13 mouse cellular contexts compared by ENCODE assay signal in the genomic region with DNA sequence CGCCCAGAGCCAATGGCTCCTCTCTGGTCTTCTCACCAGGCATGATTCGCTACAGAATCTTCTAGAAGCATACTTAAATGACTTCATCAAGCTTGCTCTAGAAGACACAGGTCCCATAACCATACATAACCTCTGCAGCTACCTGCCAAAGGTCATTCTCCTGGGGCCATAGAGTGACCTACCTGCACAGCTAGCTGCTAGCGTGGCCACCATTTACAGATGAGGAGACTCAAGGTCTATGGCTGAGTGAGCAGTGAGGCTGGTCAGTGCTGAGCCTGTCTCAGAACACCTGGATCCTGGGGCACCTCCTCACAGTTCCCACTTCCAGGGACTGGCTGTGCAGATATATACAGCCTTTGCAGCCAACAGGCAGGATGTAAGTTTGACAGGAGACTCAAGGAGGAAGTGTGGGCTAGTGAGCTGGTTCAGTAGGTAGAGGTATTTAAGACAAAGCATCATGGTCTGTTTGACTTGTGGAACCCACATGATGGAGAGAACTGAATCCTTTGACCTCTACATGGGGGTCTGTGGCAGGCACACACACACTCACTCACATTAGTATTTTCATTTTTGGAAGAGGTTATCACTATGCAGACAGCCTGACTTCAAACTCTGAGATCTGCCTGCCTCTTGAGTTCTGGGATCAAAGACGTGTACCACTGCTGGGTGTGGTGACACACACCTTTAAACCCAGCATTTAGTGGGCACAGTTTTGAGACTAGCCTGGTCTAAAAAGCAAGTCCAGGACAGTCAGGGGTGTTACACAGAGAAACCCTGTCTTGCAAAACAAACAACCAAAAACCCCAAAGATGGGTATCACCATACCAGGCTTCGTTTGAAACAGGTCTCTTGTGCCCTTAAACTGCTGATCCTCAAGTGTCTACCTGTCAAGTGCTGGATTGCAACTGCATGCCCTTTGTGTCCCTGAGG. TPM values are rescaled to one million over a fixed set of nuclear protein-coding genes. Genes with fewer than 3 reads are reported as not detected.
DNase-seq lines count a peak whose midpoint lies in the region; ATAC-seq and TF ChIP-seq lines count a peak whose summit lies in the region.
"Had no signal": no experiment of that assay in that cellular context is flagged by ENCODE, and none has a peak within 500 bp of the region (broad histone marks: within the 10 kb centered on the region; RNA-seq: fewer than 3 reads in every experiment).

No protein-coding gene starts in this region.

- H3K27ac ChIP-seq in left cerebral cortex, adult 2 months = peak overlapping the region; percentile 54

- ATAC-seq in monocyte, adult 5-6 weeks (replicated peaks; ENCODE audit: insufficient number of reproducible peaks, low FRiP score, low TSS enrichment, poor library complexity, severe bottlenecking) = no peak

- DNase-seq in adrenal gland, adult (ENCODE audit: inconsistent age in 2 of 2, low spot score in 1 of 2) = peak; percentile 11 to 42
- no peak for DNase-seq in adrenal gland, postnatal 36 days
- no peak for DNase-seq in left cerebral cortex, adult 2 months (ENCODE audit: extremely low spot score in 1 of 2, low spot score in 2 of 2)
- no peak for DNase-seq in left cerebral cortex, postnatal 36 days (ENCODE audit: low spot score in 2 of 2)
- DNase-seq in B cell, adult 2 months = peak; percentile 34 to 35
- DNase-seq in induced T-regulatory cell, adult 2 months (ENCODE audit: low read depth) = peak; percentile 59
- no peak for DNase-seq in right cerebral cortex, postnatal 4 days
- DNase-seq: cerebellum, postnatal 10 days; heart, postnatal 14 days; kidney, adult 9 months had no signal

- TF ChIP-seq CTCF in left cerebral cortex, adult 2 months (IDR thresholded peaks at IDR 0.05) = no peak

- no peak overlapping the region for H3K4me3 ChIP-seq in left cerebral cortex, adult 2 months
- H3K4me3 ChIP-seq: embryonic facial prominence, embryonic 15.5 days; lung, embryonic 15.5 days had no signal

- intact Hi-C loops in left cerebral cortex, adult 2 months (cut with DNase I) = loop anchor here (10.0 kb wide), 1 partner anchor 265 kb away; a partner anchor contains a TSS
- intact Hi-C loops in left cerebral cortex, postnatal 36 days (cut with DNase I) = loop anchor here (5.0 kb wide), 1 partner anchor 38 kb away; no protein-coding TSS in a partner anchor

RNA-seq across cellular contexts. Expression of a gene that starts 4.2 kb away (rescaled TPM):
- 1,000 to 10,000 TPM; 1,231 to 1,372 TPM for total RNA-seq in adrenal gland, postnatal 36 days (2021)
- 100 to 1,000 TPM; 421 to 444 TPM for total RNA-seq in left cerebral cortex, adult 2 months (2021)
- 100 to 1,000 TPM; 405 to 466 TPM for total RNA-seq in left cerebral cortex, postnatal 36 days (2021)
- 1,164 to 1,516 TPM (median 1,507 TPM) in 3 replicates for total RNA-seq in monocyte, adult 5-6 weeks (2017)

RNA-seq across cellular contexts. Expression of a gene that starts 8.5 kb away (rescaled TPM):
- total RNA-seq in adrenal gland, postnatal 36 days (2021) = 1,000 to 10,000 TPM; 1,621 to 1,757 TPM
- 100 to 1,000 TPM; 695 to 716 TPM for total RNA-seq in left cerebral cortex, adult 2 months (2021)
- total RNA-seq in left cerebral cortex, postnatal 36 days (2021) = 100 to 1,000 TPM; 614 to 796 TPM
- 2,771 to 4,251 TPM (median 4,236 TPM) in 3 replicates for total RNA-seq in monocyte, adult 5-6 weeks (2017)

RNA-seq across cellular contexts. Expression of a gene that starts 16.0 kb away (rescaled TPM):
- not detected for total RNA-seq in adrenal gland, postnatal 36 days (2021)
- total RNA-seq in left cerebral cortex, adult 2 months (2021) = not detected
- total RNA-seq in left cerebral cortex, postnatal 36 days (2021) = not detected
- total RNA-seq in monocyte, adult 5-6 weeks (2017) = 1.5 TPM in 1 of 3 replicates, not detected in the others

RNA-seq across cellular contexts. Expression of a gene that starts 16.2 kb away (rescaled TPM):
- total RNA-seq in adrenal gland, postnatal 36 days (2021) = 10 to 100 TPM; 15.3 to 25.5 TPM
- total RNA-seq in left cerebral cortex, adult 2 months (2021) = 1 to 10 TPM; 6.7 to 8.8 TPM
- total RNA-seq in left cerebral cortex, postnatal 36 days (2021) = 1 to 10 TPM; 3.7 to 6.1 TPM
- total RNA-seq in monocyte, adult 5-6 weeks (2017) = 35.3 to 62.4 TPM (median 36.7 TPM) in 3 replicates

RNA-seq across cellular contexts. Expression of a gene that starts 16.4 kb away (rescaled TPM):
- total RNA-seq in adrenal gland, postnatal 36 days (2021) = 100 to 1,000 TPM; 116 to 138 TPM
- total RNA-seq in left cerebral cortex, adult 2 months (2021) = 10 to 100 TPM; 16.7 to 23.4 TPM
- 10 to 100 TPM; 22.3 to 22.7 TPM for total RNA-seq in left cerebral cortex, postnatal 36 days (2021)
- total RNA-seq in monocyte, adult 5-6 weeks (2017) = 74.9 to 100 TPM (median 91.0 TPM) in 3 replicates

Comparison
In these comparisons a context has a peak if more than half of its experiments do, and no peak if none do; other contexts are left out.
1. DNase-seq: peak in adrenal gland, adult (2 of 2), B cell, adult 2 months (2 of 2) and induced T-regulatory cell, adult 2 months (single experiment); none in adrenal gland, postnatal 36 days (0 of 2), left cerebral cortex, adult 2 months (0 of 2), left cerebral cortex, postnatal 36 days (0 of 2) and right cerebral cortex, postnatal 4 days (single experiment).